Mouse (Mus musculus): ENCODE measurements around the gene Rbpms2. TPM values are rescaled to one million over a fixed set of nuclear protein-coding genes. Genes with fewer than 3 reads are reported as not detected.

Rbpms2 gene
- polyA plus RNA-seq, 1 experiment: 81.8 TPM

- no peak overlapping the region for H3K4me3 ChIP-seq (ENCODE audit: insufficient read depth, low read depth, low read length)
- no peaks in the 10 kb centered on the region for H3K4me1 ChIP-seq (ENCODE audit: control insufficient read depth, insufficient read depth, insufficient read length, low read length)
- no peak overlapping the region for H3K27ac ChIP-seq (replicated peaks; ENCODE audit: low read depth, low read length)
These were observed 23.8 kb upstream of the Rbpms2 start for GRCm38 (mm10) chr9:65605471-65606136.

- Histone ChIP-seq H3K4me3 (ENCODE audit: insufficient read depth, low read depth, low read length) (no peak overlapping the region), H3K4me1 (ENCODE audit: control insufficient read depth, insufficient read depth, insufficient read length, low read length) (no peaks in the 10 kb centered on the region), H3K27ac (replicated peaks; ENCODE audit: low read depth, low read length) (no peak overlapping the region)
These were observed 22.9 kb upstream of the Rbpms2 start for GRCm38 (mm10) chr9:65606321-65607109.

- Histone ChIP-seq H3K4me3 (ENCODE audit: insufficient read depth, low read depth, low read length) (no peak overlapping the region), H3K27ac (replicated peaks; ENCODE audit: low read depth, low read length) (no peak overlapping the region), H3K4me1 (ENCODE audit: control insufficient read depth, insufficient read depth, insufficient read length, low read length) (no peaks in the 10 kb centered on the region)
These were observed 22.3 kb upstream of the Rbpms2 start for GRCm38 (mm10) chr9:65607120-65607519.

- Histone ChIP-seq H3K27ac (replicated peaks; ENCODE audit: low read depth, low read length) (no peak overlapping the region), H3K4me1 (ENCODE audit: control insufficient read depth, insufficient read depth, insufficient read length, low read length) (no peaks in the 10 kb centered on the region)
These were observed 17.4 kb upstream of the Rbpms2 start for GRCm38 (mm10) chr9:65611969-65612486.

GRCm38 (mm10) chr9:65613098-65613497, 16.4 kb upstream of the Rbpms2 start:
- no peak overlapping the region for H3K4me3 ChIP-seq (ENCODE audit: insufficient read depth, low read depth, low read length)
- H3K4me1 ChIP-seq (ENCODE audit: control insufficient read depth, insufficient read depth, insufficient read length, low read length): no peaks in the 10 kb centered on the region
- no peak overlapping the region for H3K27ac ChIP-seq (replicated peaks; ENCODE audit: low read depth, low read length)

More at GRCm38 (mm10) chr9:65611969-65612486, 17.4 kb upstream of the Rbpms2 start:
- H3K4me3 ChIP-seq (ENCODE audit: insufficient read depth, low read depth, low read length): no peak overlapping the region

- Histone ChIP-seq H3K27ac (replicated peaks; ENCODE audit: low read depth, low read length) (no peak overlapping the region), H3K4me1 (ENCODE audit: control insufficient read depth, insufficient read depth, insufficient read length, low read length) (no peaks in the 10 kb centered on the region), H3K4me3 (ENCODE audit: insufficient read depth, low read depth, low read length) (no peak overlapping the region)
These were observed 10.1 kb upstream of the Rbpms2 start for GRCm38 (mm10) chr9:65619311-65619710.

- no peak overlapping the region for H3K27ac ChIP-seq (replicated peaks; ENCODE audit: low read depth, low read length)
- no peak overlapping the region for H3K4me3 ChIP-seq (ENCODE audit: insufficient read depth, low read depth, low read length)
- H3K4me1 ChIP-seq (ENCODE audit: control insufficient read depth, insufficient read depth, insufficient read length, low read length): no peaks in the 10 kb centered on the region
These were observed 8.3 kb upstream of the Rbpms2 start for GRCm38 (mm10) chr9:65621196-65621595.

- no peaks in the 10 kb centered on the region for H3K4me1 ChIP-seq (ENCODE audit: control insufficient read depth, insufficient read depth, insufficient read length, low read length)
- no peak overlapping the region for H3K4me3 ChIP-seq (ENCODE audit: insufficient read depth, low read depth, low read length)
- no peak overlapping the region for H3K27ac ChIP-seq (replicated peaks; ENCODE audit: low read depth, low read length)
These were observed 7.8 kb upstream of the Rbpms2 start for GRCm38 (mm10) chr9:65621666-65622065.

GRCm38 (mm10) chr9:65622826-65623225, 6.6 kb upstream of the Rbpms2 start:
- no peaks in the 10 kb centered on the region for H3K4me1 ChIP-seq (ENCODE audit: control insufficient read depth, insufficient read depth, insufficient read length, low read length)
- H3K4me3 ChIP-seq (ENCODE audit: insufficient read depth, low read depth, low read length): no peak overlapping the region
- H3K27ac ChIP-seq (replicated peaks; ENCODE audit: low read depth, low read length): no peak overlapping the region

GRCm38 (mm10) chr9:65624266-65624665, 5.2 kb upstream of the Rbpms2 start:
- Histone ChIP-seq H3K4me3 (ENCODE audit: insufficient read depth, low read depth, low read length) (no peak overlapping the region), H3K4me1 (ENCODE audit: control insufficient read depth, insufficient read depth, insufficient read length, low read length) (no peaks in the 10 kb centered on the region), H3K27ac (replicated peaks; ENCODE audit: low read depth, low read length) (no peak overlapping the region)

GRCm38 (mm10) chr9:65629767-65630630, 551 bp downstream of the Rbpms2 start:
- Histone ChIP-seq H3K4me1 (ENCODE audit: control insufficient read depth, insufficient read depth, insufficient read length, low read length) (0 out of 2 replicates have a peak, but pooled peaks cover 2% of the 10 kb centered on the region), H3K27ac (replicated peaks; ENCODE audit: low read depth, low read length) (peak overlapping the region; percentile 95), H3K4me3 (ENCODE audit: insufficient read depth, low read depth, low read length) (peak overlapping the region; percentile 85)

GRCm38 (mm10) chr9:65630631-65631353, 1.3 kb downstream of the Rbpms2 start:
- peak overlapping the region; percentile 85 for H3K4me3 ChIP-seq (ENCODE audit: insufficient read depth, low read depth, low read length)
- H3K4me1 ChIP-seq (ENCODE audit: control insufficient read depth, insufficient read depth, insufficient read length, low read length): 0 out of 2 replicates have a peak, but pooled peaks cover 2% of the 10 kb centered on the region
- H3K27ac ChIP-seq (replicated peaks; ENCODE audit: low read depth, low read length): peak overlapping the region; percentile 79

- Histone ChIP-seq H3K27ac (replicated peaks; ENCODE audit: low read depth, low read length) (peak overlapping the region; percentile 79), H3K4me1 (ENCODE audit: control insufficient read depth, insufficient read depth, insufficient read length, low read length) (0 out of 2 replicates have a peak, but pooled peaks cover 2% of the 10 kb centered on the region), H3K4me3 (ENCODE audit: insufficient read depth, low read depth, low read length) (peak overlapping the region; percentile 85)
These were observed 2.0 kb downstream of the Rbpms2 start for GRCm38 (mm10) chr9:65631354-65632021.

- Histone ChIP-seq H3K4me3 (ENCODE audit: insufficient read depth, low read depth, low read length) (no peak overlapping the region), H3K4me1 (ENCODE audit: control insufficient read depth, insufficient read depth, insufficient read length, low read length) (0 out of 2 replicates have a peak, but pooled peaks cover 2% of the 10 kb centered on the region), H3K27ac (replicated peaks; ENCODE audit: low read depth, low read length) (no peak overlapping the region)
These were observed 6.3 kb downstream of the Rbpms2 start for GRCm38 (mm10) chr9:65635766-65636165.

Data from brown adipose tissue, adult 24 weeks (tissue).